Mouse (Mus musculus) layer of hippocampus, postnatal 36 days (tissue): Measurements from ENCODE around the gene Lpar3. TPM values are rescaled to one million over a fixed set of nuclear protein-coding genes. Genes with fewer than 3 reads are reported as not detected.

ENCODE experiments used
- DNase-seq, 2 experiments: peaks; one replicate each; pipeline ENCODE4 v3.0.0; 2022
- total RNA-seq, 2 experiments: library from RNA; stranded (reverse); gene quantifications; 2 replicates each; pipeline ENCODE4 v1.2.3; 2021

Lpar3 gene
- total RNA-seq, 2 experiments from 2014 or later = 0.46 to 0.57 TPM

DNA sequence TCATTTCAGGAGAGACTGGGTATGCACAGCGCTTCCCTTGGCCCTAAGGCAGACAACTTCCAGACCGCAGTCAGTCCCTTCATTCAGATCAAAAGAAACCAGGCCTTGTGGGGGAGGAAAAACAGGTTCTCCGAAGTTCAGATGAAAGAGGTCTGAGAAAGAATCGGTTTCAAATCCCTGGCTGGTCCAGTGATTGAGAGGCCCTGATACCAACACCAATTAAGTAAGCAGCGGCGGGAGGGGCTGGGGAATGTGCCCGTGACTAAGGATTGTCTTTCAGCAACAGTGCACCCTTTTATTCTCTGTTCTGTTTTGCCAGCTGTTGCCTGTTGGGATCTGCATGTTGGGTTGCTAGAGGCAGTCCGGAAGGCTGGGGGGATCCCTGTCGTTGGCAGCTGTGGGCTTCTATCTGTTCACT is 90.4 kb downstream of the Lpar3 start:
- no peak for DNase-seq

DNA sequence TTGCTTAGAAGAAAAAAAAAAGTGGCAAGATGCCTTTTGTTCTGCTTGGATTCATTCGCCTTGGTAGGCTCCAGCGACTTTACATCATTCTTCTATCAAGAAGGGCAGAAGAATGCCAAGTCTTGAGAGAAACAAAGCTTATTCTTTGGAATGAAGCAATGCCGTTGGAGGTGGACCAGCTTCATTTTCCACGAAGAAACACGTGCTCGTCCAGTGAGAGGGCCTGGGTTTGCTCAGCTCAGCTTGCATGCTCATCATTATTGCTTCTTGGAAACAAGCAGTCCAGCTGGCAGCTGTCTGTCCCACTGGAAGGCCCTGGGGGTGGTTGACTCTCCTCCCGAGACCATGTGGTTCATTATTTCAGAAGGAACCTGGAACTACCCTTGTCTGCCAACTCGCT is 94.7 kb downstream of the Lpar3 start:
- no peak for DNase-seq

DNA sequence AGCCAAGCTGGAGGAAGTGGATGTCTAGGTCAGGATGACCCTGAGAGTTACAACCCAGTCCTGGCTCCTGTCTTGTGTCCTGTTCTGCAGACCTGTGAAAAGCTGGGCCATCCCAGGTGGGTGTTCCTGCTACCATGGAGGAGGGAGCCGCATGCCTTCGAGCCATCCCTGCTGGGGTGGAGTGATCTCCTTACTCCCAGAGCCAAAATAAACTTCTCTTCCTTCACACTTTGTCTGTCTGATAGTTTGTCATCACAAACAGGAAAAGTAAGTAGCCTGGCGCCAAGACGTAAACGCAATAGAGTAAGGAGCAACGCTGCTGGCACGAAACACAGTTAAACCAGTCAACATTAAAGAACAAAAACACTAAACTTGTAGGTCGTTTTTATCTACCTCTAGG is 95.5 kb downstream of the Lpar3 start:
- no peak for DNase-seq

DNA sequence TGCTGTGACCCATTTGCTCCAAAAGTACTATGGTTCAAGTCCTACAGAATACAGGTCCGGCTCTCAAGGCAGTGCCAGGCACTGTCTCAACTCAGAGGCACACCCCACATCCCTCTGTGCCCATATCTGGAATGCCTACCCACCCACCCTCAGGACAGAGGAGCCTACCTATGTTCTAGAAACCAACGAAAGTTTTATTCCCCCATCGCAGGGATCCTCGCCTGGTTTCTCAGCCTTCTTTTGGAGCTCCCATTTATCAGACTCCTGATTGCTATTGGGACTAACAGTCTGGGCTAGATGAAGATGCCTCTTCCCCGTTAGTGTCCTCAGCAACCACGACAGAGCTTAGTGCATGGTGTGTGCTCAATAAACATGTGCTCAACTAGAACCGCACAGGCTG is 96.6 kb downstream of the Lpar3 start:
- no peak for DNase-seq

DNA sequence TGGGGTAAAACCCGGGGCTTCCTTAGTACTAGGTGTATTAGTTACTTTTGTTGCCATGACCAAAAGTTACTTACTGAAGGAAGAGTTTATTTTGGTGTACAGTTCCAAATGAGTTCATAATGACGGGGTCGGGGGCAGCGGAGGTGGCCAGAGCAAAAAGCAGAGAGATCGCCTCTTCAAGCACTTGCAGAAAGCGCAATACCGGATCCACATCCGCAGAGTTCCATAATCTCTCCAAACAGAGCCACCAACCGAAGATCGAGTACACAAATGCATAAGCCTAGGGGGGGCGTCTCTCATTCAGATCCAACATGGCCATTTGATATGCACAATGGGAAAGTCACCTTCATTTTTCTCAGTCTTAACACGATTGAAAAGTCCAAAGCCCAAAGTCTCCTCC is 97.1 kb downstream of the Lpar3 start:
- DNase-seq = no peak

DNA sequence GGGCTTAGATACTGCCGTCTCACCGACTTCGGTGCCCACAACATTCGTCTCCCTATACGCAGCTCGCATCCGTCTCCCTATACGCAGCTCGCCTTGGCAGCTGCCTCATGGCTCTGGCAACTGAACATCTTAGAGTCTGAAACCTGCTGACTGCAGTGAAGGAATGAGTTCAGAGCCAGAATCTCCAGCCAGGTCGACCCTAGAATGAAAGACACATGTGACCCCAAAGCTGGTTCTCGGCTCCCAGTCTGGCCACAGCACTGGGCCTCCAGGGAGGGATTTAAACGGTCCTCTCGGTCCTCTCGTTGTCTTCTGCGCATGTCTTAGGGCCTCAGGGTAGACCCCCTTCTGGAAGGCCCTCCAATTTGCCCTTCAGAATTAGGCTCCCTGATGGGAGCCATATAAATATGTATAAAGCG is 97.8 kb downstream of the Lpar3 start:
- DNase-seq = no peak

DNA sequence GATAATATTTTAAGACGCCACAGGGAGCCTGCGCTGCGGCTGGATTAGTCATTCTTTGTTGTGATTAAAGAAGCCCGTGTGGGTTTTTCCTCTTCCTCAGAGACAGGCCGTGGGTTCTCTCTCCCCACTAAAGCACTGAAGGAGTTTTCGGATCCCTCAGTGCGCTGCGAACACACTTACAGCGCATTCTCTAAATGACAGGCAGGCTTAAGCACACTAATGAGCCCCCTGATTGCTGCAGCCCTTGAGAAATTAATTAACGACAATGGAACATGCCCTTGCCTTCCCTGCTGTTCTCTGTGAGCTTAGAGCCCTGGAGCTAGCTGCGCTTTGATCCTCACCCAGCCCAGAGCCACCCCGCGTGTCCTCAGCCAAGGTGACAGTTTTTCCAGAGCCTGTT is 98.2 kb downstream of the Lpar3 start:
- DNase-seq = no peak

DNA sequence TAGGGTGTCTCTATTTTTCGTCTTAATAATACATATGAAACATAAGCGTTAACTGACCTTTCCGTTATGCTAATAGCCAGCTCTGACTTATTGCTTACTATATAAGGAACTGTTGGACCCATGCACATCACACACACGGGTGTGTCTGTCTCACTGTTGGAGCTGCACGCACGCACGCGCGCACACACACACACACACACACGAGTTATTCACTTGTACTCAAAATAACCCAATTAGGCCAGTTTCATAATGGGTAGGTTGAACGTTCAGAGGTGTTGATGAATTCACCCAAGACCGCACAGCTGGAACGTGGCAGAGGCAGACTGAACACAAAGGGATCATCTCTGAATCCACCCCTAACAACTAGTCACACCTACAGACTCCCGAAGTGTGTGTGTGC is 98.7 kb downstream of the Lpar3 start:
- DNase-seq = no peak

DNA sequence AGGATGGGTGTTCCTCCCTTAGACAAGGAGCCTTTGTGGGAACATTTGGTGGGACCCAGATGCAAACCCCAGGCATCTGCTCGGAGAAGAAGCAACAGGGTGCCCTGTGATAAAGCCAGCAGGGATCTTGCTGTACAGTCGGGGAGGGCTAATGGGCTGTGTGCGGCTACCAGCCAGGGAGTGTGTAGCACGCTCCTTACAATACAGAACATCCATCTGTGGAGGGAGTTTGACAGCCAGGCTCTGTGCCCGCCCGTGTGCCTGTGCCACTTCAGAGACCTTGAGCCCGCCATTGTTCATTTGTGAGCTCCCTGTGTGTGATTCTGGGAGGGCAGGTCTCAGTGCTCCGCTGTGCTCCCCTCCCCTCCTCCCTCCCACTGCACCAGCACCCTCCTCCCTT is 104.2 kb downstream of the Lpar3 start:
- DNase-seq = no peak

DNA sequence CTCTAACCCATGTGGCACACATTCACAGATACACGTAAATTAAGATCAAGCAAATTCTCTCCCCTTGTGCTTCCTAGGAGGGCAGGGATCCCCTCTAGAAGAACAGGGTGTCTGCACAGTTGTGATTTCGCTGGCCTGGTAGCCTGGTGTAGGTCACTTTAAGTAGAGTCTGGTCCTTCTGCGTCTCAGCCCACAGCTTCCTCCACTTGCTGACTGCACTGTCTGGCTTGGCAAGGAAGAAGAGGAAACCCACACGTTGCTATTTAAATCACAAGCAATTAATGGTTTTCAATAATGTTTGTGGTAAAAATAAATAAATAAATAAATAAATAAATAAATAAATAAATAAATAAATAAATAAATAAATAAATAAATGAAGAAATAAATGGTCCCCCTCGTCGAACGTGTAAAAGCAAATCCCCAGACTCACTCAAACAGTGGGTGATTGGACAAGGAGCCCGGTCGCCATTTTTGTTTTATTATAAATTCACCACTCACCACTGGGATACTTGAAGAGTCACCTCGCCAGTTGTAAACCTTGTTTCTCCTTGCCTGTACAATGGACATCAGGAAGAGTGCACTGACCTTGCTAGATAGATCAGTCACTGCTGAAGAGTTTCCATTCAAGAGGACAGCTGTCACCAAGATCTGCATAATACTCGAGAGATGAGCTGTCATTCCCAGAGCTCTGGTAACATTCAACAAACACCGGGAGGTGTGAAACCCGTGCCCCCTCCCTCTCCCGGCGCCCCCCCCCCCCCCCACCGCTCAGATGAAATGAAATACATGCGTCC is 106.2 kb downstream of the Lpar3 start:
- DNase-seq = no peak

DNA sequence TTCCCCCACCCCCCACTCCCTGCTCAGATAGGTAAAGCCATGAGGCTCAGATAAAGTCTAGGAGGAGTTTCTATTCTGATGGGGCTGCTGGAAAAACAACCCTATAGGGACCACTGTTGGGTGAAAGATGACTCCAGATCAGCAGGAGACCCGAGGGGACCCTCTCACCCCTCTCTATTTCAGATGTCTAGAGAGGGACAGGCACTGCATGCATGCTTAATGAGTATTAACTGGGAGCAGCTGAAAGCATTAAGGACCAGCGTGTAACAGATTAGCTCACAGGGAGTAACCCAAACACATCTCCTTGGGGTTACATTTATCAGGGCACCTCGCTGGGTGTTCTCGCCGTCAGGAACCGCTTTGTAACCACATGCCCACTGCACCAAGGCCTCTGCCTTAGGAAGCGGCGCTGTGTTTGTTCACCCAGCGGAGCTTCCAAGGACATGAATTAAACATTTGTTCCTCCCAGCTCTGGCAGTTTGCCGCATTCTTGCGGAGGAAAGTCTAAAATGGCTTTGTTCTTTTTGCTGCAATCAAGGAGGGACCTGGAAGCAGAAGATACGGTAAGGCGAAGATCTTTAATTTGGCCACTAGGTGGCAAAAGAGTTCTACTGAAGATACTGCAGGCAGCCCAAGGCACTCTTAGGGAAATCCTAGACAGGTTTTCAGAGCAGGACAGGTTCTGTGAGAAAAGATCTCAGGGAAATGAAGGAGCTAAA is 106.9 kb downstream of the Lpar3 start:
- DNase-seq = peak; percentile 70

DNA sequence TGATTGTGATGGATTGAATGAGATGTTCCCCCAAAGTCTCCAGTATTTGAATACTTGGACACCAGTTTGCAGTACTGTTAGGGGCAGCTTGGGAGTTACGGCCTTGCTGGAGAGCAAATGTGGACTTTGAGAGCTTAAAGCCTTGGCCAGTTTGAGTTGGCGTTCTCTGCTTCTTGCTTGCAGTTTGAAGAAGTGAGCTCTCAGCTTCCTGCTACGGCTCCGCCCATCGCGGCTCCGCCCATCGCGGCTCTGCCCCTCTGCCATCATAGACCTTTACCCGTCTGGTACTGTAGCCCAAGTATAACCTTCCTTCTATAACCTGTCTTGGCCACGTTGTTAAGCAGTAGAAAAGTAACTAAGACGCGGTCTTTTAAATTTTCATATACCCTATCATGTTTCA is 108.0 kb downstream of the Lpar3 start:
- DNase-seq = no peak

DNA sequence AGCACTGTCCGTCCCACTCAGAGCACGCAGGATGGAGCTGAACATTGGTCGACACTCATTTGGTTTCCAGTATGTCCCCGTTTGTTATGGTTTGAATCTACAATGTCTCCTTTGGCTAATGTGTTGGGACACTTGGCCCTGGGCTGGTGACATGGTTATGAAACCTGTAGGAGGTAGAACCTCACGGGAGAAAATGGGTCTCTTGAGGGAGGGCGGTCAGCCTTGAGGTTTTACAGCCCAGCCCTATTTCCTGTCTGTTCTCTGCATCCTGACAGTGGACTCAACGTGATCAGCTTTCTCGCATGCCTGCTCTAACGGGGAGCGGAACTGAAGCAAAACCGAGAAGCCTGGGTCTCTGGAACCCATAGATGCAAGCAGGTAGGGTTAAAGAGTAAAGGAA is 111.1 kb downstream of the Lpar3 start:
- no peak for DNase-seq

DNA sequence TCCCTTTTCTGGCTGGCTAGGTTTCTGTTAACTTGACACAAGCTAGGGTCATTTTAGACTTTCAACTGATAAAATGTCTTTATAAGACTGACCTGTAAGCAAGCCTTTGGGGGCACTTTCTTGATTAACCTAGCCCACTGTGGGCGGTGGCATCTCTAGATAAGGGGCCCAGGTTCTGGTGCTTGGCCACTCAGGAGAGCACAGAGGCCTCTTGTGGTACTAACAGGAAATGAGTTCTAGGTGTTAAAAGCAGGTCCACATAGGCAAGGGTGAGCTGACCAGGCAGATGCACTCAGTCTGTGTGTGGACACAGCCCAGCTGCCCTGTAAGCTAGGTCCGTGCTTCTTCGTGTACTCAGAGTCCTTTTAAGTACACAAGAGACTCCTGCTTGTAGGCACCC is 112.5 kb downstream of the Lpar3 start:
- DNase-seq = no peak

DNA sequence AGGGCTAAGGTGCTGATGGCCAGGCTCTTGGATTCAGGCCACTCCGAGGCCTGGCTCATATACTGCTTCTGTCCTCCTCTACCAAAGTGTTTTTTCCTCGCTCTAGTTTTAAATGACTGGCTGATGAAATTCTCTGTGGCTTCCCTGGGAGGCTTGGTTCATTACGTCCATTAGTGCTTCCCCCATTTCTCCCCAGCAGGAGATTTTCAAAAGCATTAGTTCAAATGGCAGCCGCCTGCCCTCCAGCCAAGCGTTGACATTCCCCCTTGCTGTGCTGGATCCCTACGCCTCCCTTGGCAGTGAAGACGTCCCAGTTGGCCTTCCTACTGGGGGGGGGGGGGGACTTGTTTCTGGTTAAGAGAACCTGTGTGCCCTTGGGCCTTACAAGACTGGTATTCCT is 113.3 kb downstream of the Lpar3 start:
- DNase-seq = no peak

Other genes with a start within 250 kb of the Lpar3 start
- 1 to 10 TPM; 3.6 to 4.0 TPM for gene Syde2, start 233.1 kb upstream of the Lpar3 start, total RNA-seq
- gene Wdr63, start 112.8 kb upstream of the Lpar3 start, total RNA-seq = under 1 TPM; 0.60 to 0.99 TPM
- gene Mcoln3, start 103.5 kb upstream of the Lpar3 start, total RNA-seq = not detected
- gene Mcoln2, start 71.1 kb upstream of the Lpar3 start, total RNA-seq = not detected
- gene Ssx2ip, start 183.7 kb downstream of the Lpar3 start, total RNA-seq = 100 to 1,000 TPM; 104 to 108 TPM
- gene Ctbs, start 228.8 kb downstream of the Lpar3 start, total RNA-seq = 1 to 10 TPM; 7.1 to 8.7 TPM